Mouse (Mus musculus): ENCODE measurements around the gene Ndufc1.

DNA sequence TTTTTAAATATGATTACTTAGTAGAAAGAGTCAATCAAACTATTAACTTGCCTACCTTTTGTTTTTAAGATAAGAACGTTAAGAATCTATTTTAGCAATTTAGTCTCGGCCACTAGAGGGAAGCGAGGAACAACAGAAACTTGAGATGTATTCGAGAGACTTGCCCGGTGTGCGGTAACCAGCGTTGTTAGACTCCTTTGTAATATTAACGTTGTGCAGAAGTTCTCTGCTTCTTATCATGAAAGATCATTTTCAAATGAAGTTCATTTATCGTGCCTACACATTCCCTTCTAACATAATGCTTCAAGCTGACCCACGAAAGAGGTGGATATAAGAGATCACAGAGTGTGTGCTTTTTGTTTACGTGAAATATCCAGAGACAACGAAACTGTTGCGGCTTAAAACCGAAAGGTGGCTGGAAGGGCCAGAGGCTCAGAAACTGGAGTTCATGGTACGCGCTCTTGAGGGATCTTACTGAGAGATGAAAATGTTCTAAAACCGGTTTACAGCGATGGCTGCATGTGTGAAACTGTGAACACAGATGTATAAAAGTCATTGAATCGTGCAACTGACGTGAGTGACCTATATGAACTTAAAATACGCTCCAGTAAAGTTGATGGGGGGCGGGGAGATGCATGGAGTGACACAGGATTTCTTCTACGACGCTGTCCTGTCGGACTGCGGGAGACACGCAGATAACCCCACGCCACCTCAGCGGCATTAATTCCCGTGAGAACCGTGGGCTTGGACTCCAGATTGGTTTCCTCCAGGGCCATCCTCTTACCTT is 30.7 kb downstream of the Ndufc1 start:
- TF ChIP-seq TAL1 (IDR thresholded peaks at IDR 0.05; ENCODE audit: low read length) (no peak), GATA1 (IDR thresholded peaks at IDR 0.05; ENCODE audit: low read length) (no peak)
